Mouse (Mus musculus): Measurements from ENCODE around the gene Atxn1. TPM values are rescaled to one million over a fixed set of nuclear protein-coding genes. Genes with fewer than 3 reads are reported as not detected.
A peak's percentile ranks its signal among the peaks of the same experiment; 100 is the strongest.

The Atxn1 gene
- polyA plus RNA-seq, 1 experiment = 34.9 TPM

DNA sequence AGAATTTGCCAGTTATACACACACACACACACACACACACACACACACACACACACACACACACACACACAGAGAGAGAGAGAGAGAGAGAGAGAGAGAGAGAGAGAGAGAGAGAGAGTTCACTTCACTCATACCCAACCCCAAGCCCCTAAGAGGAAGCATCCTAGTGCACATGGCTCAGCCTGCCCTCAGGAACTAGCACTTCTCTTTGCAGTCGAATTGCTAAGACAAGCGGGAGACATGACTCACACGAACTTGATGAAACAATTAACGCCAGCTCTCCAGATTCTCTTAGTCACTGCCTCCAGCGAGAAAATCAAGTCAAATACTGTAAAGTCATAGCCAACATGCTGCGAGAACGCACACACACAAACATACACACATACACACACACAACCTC is 53.0 kb downstream of the Atxn1 start:
- Histone ChIP-seq H3K4me3 (ENCODE audit: low read depth, low read length) (no peak overlapping the region), H3K27me3 (ENCODE audit: control insufficient read depth, insufficient read depth, low read length) (no peaks in the 10 kb centered on the region), H3K4me1 (ENCODE audit: control insufficient read depth, insufficient read depth, insufficient read length, low read length) (peaks cover 4% of the 10 kb centered on the region), H3K36me3 (ENCODE audit: control insufficient read depth, insufficient read depth, low read length) (no peaks in the 10 kb centered on the region), H3K27ac (ENCODE audit: insufficient read depth, low read depth, low read length) (no peak overlapping the region)
- no peak for TF ChIP-seq POLR2A (IDR thresholded peaks at IDR 0.05; ENCODE audit: low read depth, low read length)
- no peak for TF ChIP-seq CTCF (IDR thresholded peaks at IDR 0.05; ENCODE audit: extremely low read depth, insufficient read length, insufficient replicate concordance, low read depth, low read length)
- WGBS = 76% methylated on average over 7 of the region's 7 CpGs

GRCm38 (mm10) chr13:45911069-45911468 is 53.7 kb downstream of the Atxn1 start:
- 90% methylated on average over 5 of the region's 5 CpGs for WGBS
- TF ChIP-seq CTCF (IDR thresholded peaks at IDR 0.05; ENCODE audit: extremely low read depth, insufficient read length, insufficient replicate concordance, low read depth, low read length) = no peak
- no peak for TF ChIP-seq POLR2A (IDR thresholded peaks at IDR 0.05; ENCODE audit: low read depth, low read length)
- H3K36me3 ChIP-seq (ENCODE audit: control insufficient read depth, insufficient read depth, low read length) = no peaks in the 10 kb centered on the region
- no peak overlapping the region for H3K4me3 ChIP-seq (ENCODE audit: low read depth, low read length)
- H3K4me1 ChIP-seq (ENCODE audit: control insufficient read depth, insufficient read depth, insufficient read length, low read length) = peaks cover 9% of the 10 kb centered on the region
- H3K27me3 ChIP-seq (ENCODE audit: control insufficient read depth, insufficient read depth, low read length) = no peaks in the 10 kb centered on the region
- H3K27ac ChIP-seq (ENCODE audit: insufficient read depth, low read depth, low read length) = no peak overlapping the region

- Histone ChIP-seq H3K4me1 (ENCODE audit: control insufficient read depth, insufficient read depth, insufficient read length, low read length) (peaks cover 9% of the 10 kb centered on the region), H3K36me3 (ENCODE audit: control insufficient read depth, insufficient read depth, low read length) (no peaks in the 10 kb centered on the region), H3K27me3 (ENCODE audit: control insufficient read depth, insufficient read depth, low read length) (no peaks in the 10 kb centered on the region), H3K27ac (ENCODE audit: insufficient read depth, low read depth, low read length) (no peak overlapping the region), H3K4me3 (ENCODE audit: low read depth, low read length) (no peak overlapping the region)
- TF ChIP-seq CTCF (IDR thresholded peaks at IDR 0.05; ENCODE audit: extremely low read depth, insufficient read length, insufficient replicate concordance, low read depth, low read length) = no peak
- no peak for TF ChIP-seq POLR2A (IDR thresholded peaks at IDR 0.05; ENCODE audit: low read depth, low read length)
- WGBS = 87% methylated on average over 7 of the region's 7 CpGs
These were observed 54.5 kb downstream of the Atxn1 start for GRCm38 (mm10) chr13:45910348-45910747.

DNA sequence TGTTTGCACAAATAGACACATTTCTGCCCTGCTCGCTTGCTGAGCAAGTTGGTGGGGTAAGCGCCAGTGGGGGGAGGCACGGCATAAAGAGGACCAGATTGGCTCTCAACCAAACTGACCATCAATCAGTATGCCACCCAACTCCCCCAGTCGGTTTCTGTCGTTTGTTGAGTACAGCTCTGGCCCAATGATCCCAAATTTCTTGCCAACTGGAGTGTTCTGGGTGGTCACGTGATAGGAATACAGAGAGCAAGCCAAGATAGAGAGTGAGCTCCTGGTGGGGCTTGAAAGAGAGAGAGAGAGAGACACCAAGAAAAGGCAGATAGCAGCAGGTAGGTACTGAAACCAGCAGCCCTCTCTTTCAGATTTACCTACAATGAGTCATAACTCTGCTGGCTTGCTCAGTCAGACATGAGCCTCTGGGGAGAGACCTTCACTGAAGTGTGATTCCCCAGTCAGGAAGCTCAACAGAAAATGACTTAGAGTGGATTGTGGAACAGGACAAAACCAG is 57.6 kb downstream of the Atxn1 start:
- Histone ChIP-seq H3K4me3 (ENCODE audit: low read depth, low read length) (no peak overlapping the region), H3K27ac (ENCODE audit: insufficient read depth, low read depth, low read length) (no peak overlapping the region), H3K4me1 (ENCODE audit: control insufficient read depth, insufficient read depth, insufficient read length, low read length) (peaks cover 15% of the 10 kb centered on the region), H3K36me3 (ENCODE audit: control insufficient read depth, insufficient read depth, low read length) (no peaks in the 10 kb centered on the region), H3K27me3 (ENCODE audit: control insufficient read depth, insufficient read depth, low read length) (no peaks in the 10 kb centered on the region)
- WGBS = 70% methylated on average over 6 of the region's 6 CpGs
- TF ChIP-seq CTCF (IDR thresholded peaks at IDR 0.05; ENCODE audit: extremely low read depth, insufficient read length, insufficient replicate concordance, low read depth, low read length) = no peak
- TF ChIP-seq POLR2A (IDR thresholded peaks at IDR 0.05; ENCODE audit: low read depth, low read length) = no peak

- Histone ChIP-seq H3K27ac (ENCODE audit: insufficient read depth, low read depth, low read length) (no peak overlapping the region), H3K4me1 (ENCODE audit: control insufficient read depth, insufficient read depth, insufficient read length, low read length) (peaks cover 15% of the 10 kb centered on the region), H3K36me3 (ENCODE audit: control insufficient read depth, insufficient read depth, low read length) (no peaks in the 10 kb centered on the region), H3K4me3 (ENCODE audit: low read depth, low read length) (peak overlapping the region; percentile 23), H3K27me3 (ENCODE audit: control insufficient read depth, insufficient read depth, low read length) (no peaks in the 10 kb centered on the region)
- TF ChIP-seq CTCF (IDR thresholded peaks at IDR 0.05; ENCODE audit: extremely low read depth, insufficient read length, insufficient replicate concordance, low read depth, low read length) = no peak
- no peak for TF ChIP-seq POLR2A (IDR thresholded peaks at IDR 0.05; ENCODE audit: low read depth, low read length)
- 48% methylated on average over 10 of the region's 10 CpGs for WGBS
These were observed 58.2 kb downstream of the Atxn1 start for GRCm38 (mm10) chr13:45906438-45907166.

- Histone ChIP-seq H3K4me1 (ENCODE audit: control insufficient read depth, insufficient read depth, insufficient read length, low read length) (peaks cover 15% of the 10 kb centered on the region), H3K36me3 (ENCODE audit: control insufficient read depth, insufficient read depth, low read length) (no peaks in the 10 kb centered on the region), H3K4me3 (ENCODE audit: low read depth, low read length) (no peak overlapping the region), H3K27me3 (ENCODE audit: control insufficient read depth, insufficient read depth, low read length) (no peaks in the 10 kb centered on the region), H3K27ac (ENCODE audit: insufficient read depth, low read depth, low read length) (no peak overlapping the region)
- 88% methylated on average over 4 of the region's 4 CpGs for WGBS
- TF ChIP-seq CTCF (IDR thresholded peaks at IDR 0.05; ENCODE audit: extremely low read depth, insufficient read length, insufficient replicate concordance, low read depth, low read length) (no peak), POLR2A (IDR thresholded peaks at IDR 0.05; ENCODE audit: low read depth, low read length) (no peak)
These were observed 59.9 kb downstream of the Atxn1 start for GRCm38 (mm10) chr13:45904955-45905354.

DNA sequence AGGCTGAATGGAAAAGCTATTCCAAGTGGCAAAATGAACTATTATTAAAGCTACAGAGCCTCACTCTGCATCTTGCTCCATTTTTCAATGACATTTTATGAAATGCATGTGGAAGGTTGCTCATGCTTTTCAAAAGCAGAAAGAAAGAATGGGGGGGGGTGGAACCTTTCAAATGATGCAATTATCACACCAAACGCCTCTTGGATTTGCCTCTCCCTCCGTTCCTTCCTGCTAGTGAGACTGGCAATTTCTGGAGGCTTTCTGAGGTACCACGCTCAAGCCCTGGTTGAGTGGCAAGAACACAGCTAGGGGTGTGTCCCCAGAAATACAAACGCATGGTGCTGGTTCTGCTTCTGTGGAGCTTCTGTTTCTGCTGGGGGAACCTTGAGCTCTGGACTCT is 60.4 kb downstream of the Atxn1 start:
- peaks cover 15% of the 10 kb centered on the region for H3K4me1 ChIP-seq (ENCODE audit: control insufficient read depth, insufficient read depth, insufficient read length, low read length)
- H3K27me3 ChIP-seq (ENCODE audit: control insufficient read depth, insufficient read depth, low read length) = no peaks in the 10 kb centered on the region
- H3K36me3 ChIP-seq (ENCODE audit: control insufficient read depth, insufficient read depth, low read length) = no peaks in the 10 kb centered on the region
- WGBS = 56% methylated on average over 4 of the region's 4 CpGs
- no peak overlapping the region for H3K27ac ChIP-seq (ENCODE audit: insufficient read depth, low read depth, low read length)
- TF ChIP-seq CTCF (IDR thresholded peaks at IDR 0.05; ENCODE audit: extremely low read depth, insufficient read length, insufficient replicate concordance, low read depth, low read length) (no peak), POLR2A (IDR thresholded peaks at IDR 0.05; ENCODE audit: low read depth, low read length) (no peak)
- no peak overlapping the region for H3K4me3 ChIP-seq (ENCODE audit: low read depth, low read length)
